Mouse (Mus musculus) erythroblast, adult 5-6 weeks (primary cell): ENCODE results near the gene Hoxa11. TPM values are rescaled to one million over a fixed set of nuclear protein-coding genes. Genes with fewer than 3 reads are reported as not detected.

ENCODE experiments used
- ATAC-seq: replicated peaks from 2 replicates; pipeline ENCODE4 v1.8.0; 2016; ENCODE audit warnings: moderate number of reproducible peaks, mild to moderate bottlenecking, moderate TSS enrichment, inconsistent platforms; ENCODE audit not compliant: poor library complexity, low FRiP score, severe bottlenecking
- total RNA-seq, 2 experiments: library from RNA; stranded (forward) in 1 of 2; stranded (reverse) in 1 of 2; fragments of 150-400 nt in 1 of 2; fragments of 200-764, 138-1000 nt in 1 of 2; gene quantifications; 2 replicates each; pipeline versions ENCODE4 v1.2.3 to v1.2.4; 2015 to 2017; ENCODE audit warnings: low replicate concordance in 2 of 2

Gene Hoxa11
- total RNA-seq, 2 experiments from 2014 or later, result not detected

DNA sequence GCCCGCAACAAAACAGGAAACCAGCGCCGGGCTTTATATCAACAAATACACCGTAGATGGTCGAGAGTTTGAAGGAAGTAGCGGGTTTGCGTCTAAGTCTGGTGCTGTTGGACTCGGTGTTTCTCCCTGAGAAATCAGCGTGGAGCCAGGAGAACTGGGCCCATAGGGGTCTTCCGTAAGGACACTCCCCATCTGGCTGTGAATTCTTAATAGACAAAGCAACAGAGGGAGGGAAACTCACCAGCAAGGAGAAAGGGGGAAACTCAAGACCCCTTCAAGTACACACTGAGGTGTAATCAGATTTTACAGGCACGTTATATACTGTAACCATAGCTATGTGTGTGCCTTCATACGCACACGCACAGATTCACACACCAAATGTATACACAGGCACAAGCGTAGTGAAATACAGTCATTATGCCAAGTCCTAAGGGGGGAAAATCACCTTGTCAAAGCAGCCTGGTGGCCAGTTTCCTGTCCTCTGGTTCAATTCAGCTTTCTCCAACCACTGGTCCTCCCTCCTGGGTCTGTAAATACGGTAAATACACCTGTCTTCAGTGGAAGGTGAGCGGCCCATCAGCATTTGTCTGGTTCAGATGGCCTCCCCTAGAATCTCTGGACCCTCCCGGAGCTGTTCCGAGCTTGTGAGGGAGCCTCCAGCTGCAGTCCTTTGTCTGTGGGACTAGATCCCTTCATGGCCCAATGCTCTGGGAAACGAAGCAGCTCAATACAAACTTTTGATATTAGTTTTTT lies 20.5 kb upstream of the Hoxa11 start:
- no peak for ATAC-seq

DNA sequence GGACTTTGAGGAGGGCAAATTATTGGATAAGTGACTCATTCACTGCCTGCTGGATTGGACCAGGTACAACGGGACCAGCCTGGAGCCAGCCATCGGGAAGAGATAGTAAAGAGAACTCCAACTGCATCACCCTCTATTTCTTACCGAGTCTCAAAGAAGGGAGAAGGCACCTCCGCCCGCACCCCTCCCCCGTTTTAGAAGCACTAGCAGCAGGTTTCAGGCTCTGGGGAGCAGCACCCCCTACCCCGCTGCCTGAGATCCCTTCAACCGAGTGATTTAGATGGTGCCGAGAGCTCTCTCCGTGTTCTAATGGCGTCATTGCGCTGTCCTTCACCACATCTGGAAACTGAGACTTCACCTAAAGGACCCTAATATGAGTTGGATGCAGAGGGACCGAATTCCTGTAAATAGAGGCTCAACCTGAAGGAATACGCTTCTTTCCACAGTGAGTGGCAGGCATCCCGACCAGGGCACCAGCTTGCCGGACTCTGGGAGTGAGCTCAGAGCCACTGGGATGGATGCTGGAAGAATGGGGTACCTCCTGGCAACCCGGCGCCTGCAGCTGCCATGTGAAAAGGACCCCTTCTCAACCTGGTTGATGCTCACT lies 19.8 kb upstream of the Hoxa11 start:
- no peak for ATAC-seq

DNA sequence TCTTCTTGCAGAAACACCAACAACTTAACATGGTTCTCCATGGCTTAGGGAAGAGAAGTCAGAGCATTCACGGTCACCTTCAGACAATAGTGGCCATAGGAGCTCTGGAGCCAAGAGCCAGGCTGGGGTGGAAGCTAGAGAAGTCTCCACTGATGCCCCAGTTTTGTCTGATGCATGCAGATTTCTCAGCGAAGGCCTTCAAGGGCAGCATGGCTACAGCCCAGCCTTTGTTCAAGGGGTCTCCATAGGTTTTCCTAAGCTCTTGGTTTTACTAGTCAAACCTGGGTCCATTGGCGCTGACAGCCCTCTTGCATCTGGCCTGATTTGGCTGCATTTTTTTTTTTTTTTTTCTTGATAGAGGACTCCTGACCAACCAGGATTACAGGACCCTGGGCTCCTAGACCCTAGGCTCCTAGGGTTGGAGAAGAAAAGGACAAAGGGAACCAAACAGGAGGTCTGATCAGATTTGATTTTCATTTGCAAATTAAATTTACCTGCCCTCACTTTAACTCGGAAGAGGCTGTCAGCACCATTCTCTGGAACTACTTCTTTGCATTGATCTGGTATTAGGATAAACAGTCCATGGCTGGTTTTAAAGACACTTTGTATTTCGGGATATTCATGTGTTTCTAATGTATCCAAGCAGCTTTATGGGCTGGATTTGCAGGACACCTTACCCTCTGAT lies 18.6 kb upstream of the Hoxa11 start:
- ATAC-seq, result no peak

DNA sequence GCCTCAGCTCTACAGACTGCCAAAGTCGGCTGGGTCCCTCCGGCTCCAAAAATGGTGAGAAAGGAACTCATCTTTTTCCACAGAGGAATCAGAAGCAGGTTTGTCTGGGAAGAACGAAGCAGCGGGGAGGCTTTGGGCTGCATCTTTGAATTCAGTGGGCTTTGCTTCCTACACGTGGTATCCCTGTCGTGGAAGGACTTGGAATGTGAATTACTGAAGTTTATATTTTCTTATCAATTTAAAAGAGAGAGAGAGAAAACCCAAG lies 17.6 kb upstream of the Hoxa11 start:
- no peak for ATAC-seq

GRCm38 (mm10) chr6:52262463-52263320 lies 17.1 kb upstream of the Hoxa11 start:
- ATAC-seq, result no peak

DNA sequence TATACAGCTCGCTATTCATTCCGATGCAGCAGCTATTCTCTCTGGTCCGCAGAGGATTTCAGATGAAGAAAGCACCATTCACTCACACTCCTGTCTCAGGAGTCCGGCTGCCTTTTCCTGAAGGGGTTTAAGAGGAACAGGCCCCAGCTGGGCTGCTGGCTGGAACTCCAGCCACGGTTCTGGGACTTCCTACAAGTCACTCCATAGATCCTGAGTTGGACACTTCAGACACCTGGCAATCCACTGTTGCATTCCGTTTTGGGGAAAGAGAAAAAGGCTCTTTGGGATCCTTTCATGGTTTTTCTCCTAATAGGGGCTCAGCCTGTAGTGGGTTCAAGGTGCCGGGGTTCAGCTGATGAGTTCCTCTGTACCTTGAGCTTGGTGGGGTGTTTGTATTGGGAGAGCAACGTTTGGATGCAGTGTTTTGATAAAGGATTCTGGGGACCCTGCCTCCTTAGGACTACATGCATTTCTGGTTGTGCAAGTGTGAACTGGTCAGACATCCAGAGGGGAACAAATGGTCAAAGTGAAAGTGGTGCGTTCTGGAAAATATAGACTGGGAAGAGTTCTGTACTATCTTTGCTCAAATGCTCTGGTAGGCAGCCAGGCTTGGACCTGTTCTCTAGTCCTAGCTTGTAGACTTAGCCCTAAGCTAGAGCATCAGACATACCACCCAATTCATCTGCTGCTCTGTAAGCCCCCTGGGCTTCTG lies 16.3 kb upstream of the Hoxa11 start:
- no peak for ATAC-seq

DNA sequence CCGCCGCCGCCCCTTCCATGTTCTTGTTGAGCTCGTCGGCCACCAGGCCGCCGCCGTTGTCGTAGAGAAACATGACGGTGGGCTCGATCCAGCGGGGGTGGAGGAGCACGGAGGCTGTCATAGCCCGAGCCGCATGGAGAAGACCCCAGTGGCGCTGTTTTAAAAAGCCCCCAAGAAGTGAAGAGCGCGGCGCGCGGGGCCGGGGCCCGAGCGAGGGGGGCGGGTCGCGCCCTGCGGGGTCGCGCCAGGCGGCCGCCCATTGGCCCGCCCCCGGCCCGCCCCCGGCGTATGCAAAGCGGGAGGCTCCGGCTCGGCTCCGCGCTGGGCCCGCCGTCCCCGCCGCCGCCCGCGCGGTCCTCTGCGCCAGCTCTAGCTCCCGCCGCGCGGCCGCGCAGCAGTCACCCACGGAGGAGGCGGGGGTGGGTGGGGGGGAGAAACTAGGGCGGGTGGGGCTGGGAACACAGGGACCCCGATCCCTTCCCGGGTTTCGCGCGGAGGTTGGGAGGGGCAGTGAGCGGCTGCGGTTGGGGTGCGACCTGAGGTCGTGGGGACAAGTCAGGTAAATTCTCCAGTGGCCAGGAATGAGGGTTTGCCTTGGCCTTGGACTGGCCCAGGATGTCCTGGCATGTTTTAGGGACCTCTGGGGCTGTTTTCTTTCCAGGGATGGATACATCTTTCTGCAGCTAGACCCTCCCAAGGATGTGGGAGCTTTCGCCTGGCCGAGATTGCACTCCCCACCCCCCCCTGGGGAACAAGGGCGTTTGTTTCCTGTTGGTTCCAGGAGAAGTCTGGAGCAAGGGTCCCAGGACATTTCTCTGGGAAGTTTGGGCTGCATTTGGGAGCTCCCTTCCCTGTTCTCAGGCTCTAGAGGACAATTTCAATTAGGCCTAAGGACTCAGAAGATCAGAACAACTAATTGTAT lies 15.3 kb upstream of the Hoxa11 start, which contains the start of gene Hoxa13:
Gene Hoxa13 (minus strand): TSS at position 227 of the 922 bp plus-strand sequence.
- ATAC-seq, result no peak

- no peak for ATAC-seq
Measured at GRCm38 (mm10) chr6:52259811-52260261, 14.2 kb upstream of the Hoxa11 start.

GRCm38 (mm10) chr6:52259081-52259790 lies 13.6 kb upstream of the Hoxa11 start:
- no peak for ATAC-seq

- ATAC-seq, result no peak
Measured at GRCm38 (mm10) chr6:52256956-52257355, 11.3 kb upstream of the Hoxa11 start.

GRCm38 (mm10) chr6:52253511-52254500 lies 8.2 kb upstream of the Hoxa11 start:
- no peak for ATAC-seq

GRCm38 (mm10) chr6:52252775-52253376 lies 7.3 kb upstream of the Hoxa11 start:
- no peak for ATAC-seq

DNA sequence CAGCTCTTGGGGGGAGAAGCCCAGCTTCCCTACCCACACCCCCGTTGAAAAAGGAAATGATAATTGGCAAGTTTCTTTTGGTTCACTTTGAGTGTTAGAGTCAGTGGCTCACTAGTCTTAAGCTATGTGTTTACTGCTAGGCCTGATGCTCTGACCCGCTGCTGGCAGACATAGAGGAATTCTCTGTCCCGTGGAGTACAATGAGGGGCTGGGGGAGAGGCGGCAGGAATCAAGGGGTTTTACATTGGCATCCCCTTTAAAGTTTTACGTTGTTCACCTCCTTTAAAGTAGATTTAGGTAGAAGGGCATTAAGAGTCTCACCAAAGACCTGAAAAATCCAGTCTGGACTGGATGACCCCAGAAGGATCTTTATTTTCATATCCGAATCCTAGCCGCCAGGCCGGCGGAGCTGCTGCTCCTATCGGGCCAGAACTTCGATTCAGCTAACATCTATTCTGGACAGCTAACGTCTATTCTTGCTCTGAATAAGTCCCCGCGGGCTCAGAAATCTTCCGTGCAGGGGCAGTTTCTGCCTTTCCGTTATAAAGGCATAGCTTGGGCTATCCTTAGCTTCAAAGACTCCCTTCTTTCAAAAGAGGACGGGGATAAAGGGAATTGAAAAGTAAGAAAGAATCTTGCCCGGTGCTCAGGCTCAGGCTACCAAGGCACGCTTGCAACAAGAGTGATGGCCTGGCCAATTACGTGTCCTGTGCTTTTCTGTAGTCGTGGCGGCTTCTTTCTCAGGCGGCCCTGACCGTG lies 6.6 kb upstream of the Hoxa11 start:
- no peak for ATAC-seq

DNA sequence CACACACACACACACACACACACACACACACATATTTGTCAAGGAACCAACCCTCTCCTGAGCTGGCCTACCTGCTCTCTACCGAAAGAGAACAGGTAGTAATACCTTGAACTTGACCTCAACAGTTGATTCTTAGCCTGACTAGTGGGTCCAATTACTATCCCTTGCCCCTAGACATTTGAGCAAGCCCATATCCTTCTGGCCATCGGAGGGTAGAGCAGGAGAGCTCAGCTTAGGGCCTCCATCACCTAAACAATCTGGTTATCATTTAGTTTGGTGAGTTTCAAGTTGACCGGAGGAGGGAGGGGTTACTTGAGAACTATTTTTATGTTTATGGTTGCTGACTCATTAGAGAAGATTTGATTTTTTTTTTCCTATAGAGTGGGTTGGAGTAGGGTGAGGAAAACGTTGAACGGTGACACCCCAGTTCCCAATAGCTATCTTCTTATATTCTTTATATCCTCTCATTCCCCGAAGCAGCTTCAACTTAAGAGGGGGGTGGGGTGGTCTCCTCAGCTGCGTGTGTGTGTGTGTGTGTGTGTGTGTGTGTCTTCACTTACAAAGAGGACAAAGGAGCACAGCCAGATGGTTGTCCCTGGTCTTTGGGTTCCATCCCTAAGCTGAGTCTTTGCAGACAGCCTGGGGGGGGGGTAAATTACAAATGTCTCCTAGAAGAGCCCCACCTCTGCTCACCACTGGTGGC lies 5.7 kb upstream of the Hoxa11 start:
- no peak for ATAC-seq

DNA sequence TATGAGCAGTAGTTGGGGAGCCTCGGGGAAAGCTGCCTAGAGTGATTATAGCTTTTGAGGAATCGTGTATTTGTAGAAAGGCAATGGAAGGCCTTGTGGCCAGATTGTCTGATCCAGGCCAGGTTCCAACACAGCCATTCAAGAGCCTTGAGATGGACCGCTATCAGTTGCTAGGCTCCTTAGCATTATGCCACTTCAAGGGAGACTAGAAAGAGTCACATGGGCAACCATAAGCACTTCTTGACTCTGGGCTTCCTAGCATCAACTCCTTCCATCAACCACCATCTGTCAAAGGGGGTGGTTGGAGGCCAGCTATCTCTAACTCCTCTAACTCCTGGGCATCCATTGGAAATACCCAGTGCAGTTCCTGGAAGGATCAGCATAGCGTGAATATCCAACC lies 4.2 kb upstream of the Hoxa11 start:
- ATAC-seq, result no peak
